Mouse (Mus musculus) adrenal gland, postnatal 10 days (tissue): ENCODE results near the gene March1. TPM values are rescaled to one million over a fixed set of nuclear protein-coding genes. Genes with fewer than 3 reads are reported as not detected.
"Not testable (repeated sequence)": the region's sequence is repeated elsewhere in the genome, so short reads cannot be mapped to it uniquely, and the experiment has no call there.

Experiments
- DNase-seq: peaks from one replicate; pipeline ENCODE4 v3.0.0; 2021; ENCODE audit warnings: mixed read lengths
- total RNA-seq, 2 experiments: library from RNA; stranded (reverse); gene quantifications; 2 replicates each; pipeline ENCODE4 v1.2.3; 2021

March1 gene
- total RNA-seq, 2 experiments from 2014 or later: 1.8 to 2.6 TPM

GRCm38 (mm10) chr8:66317824-66318223 lies 700.1 kb downstream of the March1 start:
- no peak for DNase-seq

- DNase-seq: peak; percentile 37
Observed at GRCm38 (mm10) chr8:66323045-66323807, 705.5 kb downstream of the March1 start.

- DNase-seq: no peak
Observed at GRCm38 (mm10) chr8:66326396-66326795, 708.7 kb downstream of the March1 start.

- no peak for DNase-seq
Observed at GRCm38 (mm10) chr8:66332206-66332605, 714.5 kb downstream of the March1 start.

- no peak for DNase-seq
Observed at GRCm38 (mm10) chr8:66334265-66334664, 716.6 kb downstream of the March1 start.

- no peak for DNase-seq
Observed at GRCm38 (mm10) chr8:66339551-66339950, 721.9 kb downstream of the March1 start.

GRCm38 (mm10) chr8:66342928-66343327 lies 725.2 kb downstream of the March1 start:
- no peak for DNase-seq

GRCm38 (mm10) chr8:66362882-66363801 lies 745.4 kb downstream of the March1 start:
- DNase-seq: no peak

- DNase-seq: no peak
Observed at GRCm38 (mm10) chr8:66383694-66384373, 766.1 kb downstream of the March1 start.

GRCm38 (mm10) chr8:66386008-66386407 lies 768.3 kb downstream of the March1 start:
- DNase-seq: no peak

GRCm38 (mm10) chr8:66388693-66389092 lies 771.0 kb downstream of the March1 start:
- no peak for DNase-seq

- no peak for DNase-seq
Observed at GRCm38 (mm10) chr8:66391554-66391953, 773.9 kb downstream of the March1 start.

GRCm38 (mm10) chr8:66392900-66393299 lies 775.2 kb downstream of the March1 start:
- DNase-seq: no peak

GRCm38 (mm10) chr8:66394148-66394547 lies 776.4 kb downstream of the March1 start:
- DNase-seq: no peak

- no peak for DNase-seq
Observed at GRCm38 (mm10) chr8:66397811-66398210, 780.1 kb downstream of the March1 start.

GRCm38 (mm10) chr8:66400050-66400449 lies 782.4 kb downstream of the March1 start:
- DNase-seq: no peak

GRCm38 (mm10) chr8:66404711-66405414 lies 787.2 kb downstream of the March1 start:
- no peak for DNase-seq

- DNase-seq: not testable (repeated sequence)
Observed at GRCm38 (mm10) chr8:66405796-66406195, 788.1 kb downstream of the March1 start.

- DNase-seq: no peak
Observed at GRCm38 (mm10) chr8:66406596-66407361, 789.1 kb downstream of the March1 start.

- DNase-seq: no peak
Observed at GRCm38 (mm10) chr8:66410080-66410615, 792.4 kb downstream of the March1 start.

- no peak for DNase-seq
Observed at GRCm38 (mm10) chr8:66413101-66413500, 795.4 kb downstream of the March1 start.
